Mouse (Mus musculus): Measurements from ENCODE around the gene Il1r1. TPM values are rescaled to one million over a fixed set of nuclear protein-coding genes. Genes with fewer than 3 reads are reported as not detected.

Gene Il1r1
- polyA plus RNA-seq, 1 experiment = 4.0 TPM

DNA sequence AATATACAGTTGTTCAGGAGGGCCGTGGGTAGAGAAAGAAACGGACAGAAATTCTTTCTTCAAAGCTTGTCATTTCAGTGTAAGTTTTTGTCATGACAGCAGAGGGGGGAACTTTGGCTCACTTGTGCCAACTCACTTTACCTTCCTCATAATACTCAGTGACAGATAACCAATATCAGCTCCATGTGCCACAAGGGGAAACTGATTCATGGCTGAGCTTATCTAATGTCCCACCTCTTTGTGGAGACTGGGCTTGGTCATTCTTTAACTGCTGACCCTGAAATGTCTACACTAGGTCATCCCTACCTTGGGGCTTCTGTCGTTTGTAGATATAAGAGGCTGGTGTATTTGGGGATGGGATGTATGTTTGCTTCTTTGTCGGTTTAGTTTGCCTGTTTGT lies 53.1 kb downstream of the Il1r1 start:
- no peak overlapping the region for H3K4me3 ChIP-seq (replicated peaks; ENCODE audit: control insufficient read depth, low read depth, low read length)
- 78% methylated on average over 4 of the region's 4 CpGs for WGBS
- H3K4me1 ChIP-seq (ENCODE audit: control insufficient read depth, insufficient read depth, low read length) = no peaks in the 10 kb centered on the region
- no peak overlapping the region for H3K27ac ChIP-seq (ENCODE audit: control insufficient read depth, insufficient read depth, low read depth, low read length, poor library complexity)
- TF ChIP-seq POLR2A (IDR thresholded peaks at IDR 0.05; ENCODE audit: borderline replicate concordance, control insufficient read depth, low read depth, low read length) (no peak), CTCF (IDR thresholded peaks at IDR 0.05; ENCODE audit: control insufficient read depth, insufficient read depth, low read length) (no peak)

DNA sequence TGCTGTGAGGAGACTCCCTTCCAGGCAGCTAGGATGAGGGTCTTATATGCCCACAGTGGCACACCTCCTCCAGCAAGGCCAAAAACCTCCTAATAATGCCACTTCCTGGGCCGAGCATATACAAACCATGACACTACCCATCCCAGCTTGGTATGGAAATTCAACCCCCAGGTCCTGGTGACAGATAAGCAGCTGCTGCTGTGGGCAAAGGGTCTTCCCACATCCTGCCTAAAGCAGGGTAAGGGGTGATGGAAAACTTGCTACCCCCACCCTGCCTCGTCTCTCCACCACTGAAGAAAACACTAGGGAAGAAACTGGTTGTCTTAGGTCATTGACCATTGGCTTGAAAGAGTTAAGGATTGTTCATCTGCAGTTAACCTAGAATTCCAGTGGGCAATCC lies 53.8 kb downstream of the Il1r1 start:
- Histone ChIP-seq H3K4me3 (replicated peaks; ENCODE audit: control insufficient read depth, low read depth, low read length) (no peak overlapping the region), H3K4me1 (ENCODE audit: control insufficient read depth, insufficient read depth, low read length) (no peaks in the 10 kb centered on the region), H3K27ac (ENCODE audit: control insufficient read depth, insufficient read depth, low read depth, low read length, poor library complexity) (no peak overlapping the region)
- 66% methylated on average over 2 of the region's 2 CpGs for WGBS
- TF ChIP-seq CTCF (IDR thresholded peaks at IDR 0.05; ENCODE audit: control insufficient read depth, insufficient read depth, low read length) (no peak), POLR2A (IDR thresholded peaks at IDR 0.05; ENCODE audit: borderline replicate concordance, control insufficient read depth, low read depth, low read length) (no peak)

DNA sequence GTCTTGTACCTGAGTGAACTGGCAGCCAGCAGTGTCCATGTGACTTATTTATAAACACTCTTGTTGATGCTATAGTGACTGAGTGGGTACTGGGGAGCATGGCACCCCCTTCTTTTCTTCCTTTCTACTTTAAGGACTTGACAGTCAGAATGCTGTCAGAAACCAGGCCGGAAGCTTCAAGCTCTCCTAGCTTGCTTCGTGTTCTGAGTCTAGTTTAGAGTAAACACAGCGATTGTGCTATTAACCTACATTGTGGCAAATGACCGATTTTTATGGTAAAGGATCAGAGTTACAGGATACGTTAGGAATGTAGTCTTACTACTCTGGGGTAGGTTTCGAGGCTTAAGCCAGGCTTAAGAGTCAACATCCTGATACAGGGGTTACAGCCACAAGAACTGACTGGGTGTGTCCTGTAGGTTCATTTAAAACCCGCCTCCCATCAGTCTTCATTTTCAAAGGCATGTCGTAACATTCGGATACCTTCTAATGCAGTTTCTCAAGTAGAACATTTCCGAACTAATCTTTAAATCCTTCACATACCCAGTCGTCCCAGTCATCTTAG lies 54.4 kb downstream of the Il1r1 start:
- no peaks in the 10 kb centered on the region for H3K4me1 ChIP-seq (ENCODE audit: control insufficient read depth, insufficient read depth, low read length)
- no peak overlapping the region for H3K27ac ChIP-seq (ENCODE audit: control insufficient read depth, insufficient read depth, low read depth, low read length, poor library complexity)
- no peak for TF ChIP-seq CTCF (IDR thresholded peaks at IDR 0.05; ENCODE audit: control insufficient read depth, insufficient read depth, low read length)
- TF ChIP-seq POLR2A (IDR thresholded peaks at IDR 0.05; ENCODE audit: borderline replicate concordance, control insufficient read depth, low read depth, low read length) = no peak
- WGBS = 83% methylated on average over 11 of the region's 11 CpGs
- H3K4me3 ChIP-seq (replicated peaks; ENCODE audit: control insufficient read depth, low read depth, low read length) = no peak overlapping the region

DNA sequence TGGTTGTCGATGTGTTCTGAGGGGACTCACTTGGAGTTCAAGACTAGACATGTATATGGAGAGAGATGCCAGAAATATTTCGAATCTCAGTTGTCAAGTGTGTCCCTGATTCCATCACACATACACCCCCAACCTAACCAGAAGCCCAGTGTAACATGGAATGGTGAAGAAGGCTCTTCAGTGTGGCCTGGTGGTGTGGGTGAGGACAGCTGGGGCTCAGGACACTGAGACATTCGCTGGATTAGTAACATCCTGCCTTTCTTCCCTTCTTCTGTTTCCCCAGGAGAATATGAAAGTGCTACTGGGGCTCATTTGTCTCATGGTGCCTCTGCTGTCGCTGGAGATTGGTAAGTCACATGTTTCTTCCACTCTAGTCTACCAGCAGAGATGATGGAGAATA lies 57.1 kb downstream of the Il1r1 start:
- no peak for TF ChIP-seq POLR2A (IDR thresholded peaks at IDR 0.05; ENCODE audit: borderline replicate concordance, control insufficient read depth, low read depth, low read length)
- TF ChIP-seq CTCF (IDR thresholded peaks at IDR 0.05; ENCODE audit: control insufficient read depth, insufficient read depth, low read length) = no peak
- WGBS = 72% methylated on average over 4 of the region's 4 CpGs
- no peak overlapping the region for H3K4me3 ChIP-seq (replicated peaks; ENCODE audit: control insufficient read depth, low read depth, low read length)
- no peak overlapping the region for H3K27ac ChIP-seq (ENCODE audit: control insufficient read depth, insufficient read depth, low read depth, low read length, poor library complexity)
- H3K4me1 ChIP-seq (ENCODE audit: control insufficient read depth, insufficient read depth, low read length) = no peaks in the 10 kb centered on the region

DNA sequence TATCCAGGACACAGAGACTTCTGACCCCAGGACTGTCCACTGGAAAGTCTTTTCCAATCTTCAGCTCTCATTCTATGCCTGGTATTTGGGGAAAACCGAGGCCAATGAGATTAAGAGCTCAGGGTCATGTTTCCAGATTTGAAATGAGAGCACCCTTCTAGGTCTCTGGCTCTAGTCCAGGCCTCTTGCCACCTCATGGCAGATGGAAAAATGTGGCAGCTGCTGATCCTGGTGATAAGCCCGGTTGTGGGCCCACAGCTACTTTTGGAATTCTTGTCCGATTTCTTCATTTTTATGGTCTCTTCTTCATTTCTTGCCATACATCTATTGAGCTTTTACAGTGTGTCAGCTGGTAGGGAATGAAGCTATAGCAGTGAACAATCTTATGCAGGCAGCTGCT lies 57.5 kb downstream of the Il1r1 start:
- WGBS = 80% methylated on average over 3 of the region's 3 CpGs
- no peaks in the 10 kb centered on the region for H3K4me1 ChIP-seq (ENCODE audit: control insufficient read depth, insufficient read depth, low read length)
- H3K27ac ChIP-seq (ENCODE audit: control insufficient read depth, insufficient read depth, low read depth, low read length, poor library complexity) = no peak overlapping the region
- H3K4me3 ChIP-seq (replicated peaks; ENCODE audit: control insufficient read depth, low read depth, low read length) = no peak overlapping the region
- TF ChIP-seq CTCF (IDR thresholded peaks at IDR 0.05; ENCODE audit: control insufficient read depth, insufficient read depth, low read length) = no peak
- no peak for TF ChIP-seq POLR2A (IDR thresholded peaks at IDR 0.05; ENCODE audit: borderline replicate concordance, control insufficient read depth, low read depth, low read length)

DNA sequence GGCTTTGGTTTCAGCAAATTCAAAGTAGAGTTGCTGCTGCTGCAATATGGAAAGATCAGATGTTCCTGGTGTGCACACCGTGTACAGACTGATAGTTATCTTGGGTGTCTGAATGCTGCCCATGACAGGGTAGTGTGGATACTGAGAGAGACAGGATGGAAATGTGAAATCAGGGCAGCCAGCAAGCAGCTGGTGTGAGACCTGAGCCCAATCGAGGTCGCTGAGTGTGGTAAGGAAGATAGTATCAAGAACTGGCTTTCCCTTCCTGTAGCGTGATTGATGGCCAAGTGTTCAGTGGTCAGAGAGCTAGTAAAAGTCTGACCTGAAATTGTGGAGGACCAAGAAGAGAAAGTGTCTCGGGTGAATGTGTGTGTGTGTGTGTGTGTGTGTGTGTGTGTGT lies 59.1 kb downstream of the Il1r1 start:
- TF ChIP-seq POLR2A (IDR thresholded peaks at IDR 0.05; ENCODE audit: borderline replicate concordance, control insufficient read depth, low read depth, low read length) (no peak), CTCF (IDR thresholded peaks at IDR 0.05; ENCODE audit: control insufficient read depth, insufficient read depth, low read length) (no peak)
- Histone ChIP-seq H3K27ac (ENCODE audit: control insufficient read depth, insufficient read depth, low read depth, low read length, poor library complexity) (no peak overlapping the region), H3K4me1 (ENCODE audit: control insufficient read depth, insufficient read depth, low read length) (no peaks in the 10 kb centered on the region), H3K4me3 (replicated peaks; ENCODE audit: control insufficient read depth, low read depth, low read length) (no peak overlapping the region)
- 9% methylated on average over 5 of the region's 5 CpGs for WGBS

DNA sequence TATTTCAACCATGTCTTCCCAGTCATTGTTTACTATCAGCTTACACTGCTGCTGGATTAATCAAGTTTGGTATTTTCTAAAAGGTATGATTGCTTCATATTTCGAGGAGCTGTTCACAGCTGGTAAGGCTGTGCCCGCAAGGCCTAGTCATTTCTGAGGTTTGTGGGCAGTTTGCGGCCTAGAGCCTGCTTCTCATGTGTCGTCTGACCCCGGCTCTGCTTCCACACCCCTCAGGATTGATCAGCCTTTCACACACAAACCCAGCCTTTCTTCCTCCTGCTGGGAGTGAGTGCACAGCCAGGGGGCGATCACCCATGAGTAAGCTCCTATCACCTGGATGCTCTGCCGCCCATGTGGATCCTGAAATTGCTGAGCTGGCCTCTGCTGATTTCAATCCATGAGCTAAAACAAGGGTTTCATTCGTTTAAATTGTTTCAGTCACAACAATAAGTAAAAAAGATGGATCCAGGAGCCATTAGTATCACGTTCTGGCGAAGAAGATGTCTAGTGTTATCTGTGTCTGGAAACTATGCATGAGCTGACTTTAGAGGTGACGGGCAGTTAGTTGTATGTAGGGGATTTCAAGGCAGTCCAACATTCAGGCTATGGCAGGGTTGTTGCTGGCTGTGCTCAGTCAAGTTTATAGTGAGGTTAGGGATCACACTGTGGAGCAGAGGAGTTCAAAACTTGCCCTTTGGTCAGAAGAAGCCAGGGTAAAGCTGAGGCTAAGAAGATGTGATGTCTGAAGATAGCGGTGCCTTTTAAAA lies 65.8 kb downstream of the Il1r1 start:
- H3K4me1 ChIP-seq (ENCODE audit: control insufficient read depth, insufficient read depth, low read length) = no peaks in the 10 kb centered on the region; the same call in 1 of the 2 replicates
- H3K27ac ChIP-seq (ENCODE audit: control insufficient read depth, insufficient read depth, low read depth, low read length, poor library complexity) = no peak overlapping the region
- no peak overlapping the region for H3K4me3 ChIP-seq (replicated peaks; ENCODE audit: control insufficient read depth, low read depth, low read length)
- WGBS = 61% methylated on average over 12 of the region's 12 CpGs
- TF ChIP-seq POLR2A (IDR thresholded peaks at IDR 0.05; ENCODE audit: borderline replicate concordance, control insufficient read depth, low read depth, low read length) = no peak
- peak; percentile 30; the same call in 1 of the 2 replicates for TF ChIP-seq CTCF (IDR thresholded peaks at IDR 0.05; ENCODE audit: control insufficient read depth, insufficient read depth, low read length)

DNA sequence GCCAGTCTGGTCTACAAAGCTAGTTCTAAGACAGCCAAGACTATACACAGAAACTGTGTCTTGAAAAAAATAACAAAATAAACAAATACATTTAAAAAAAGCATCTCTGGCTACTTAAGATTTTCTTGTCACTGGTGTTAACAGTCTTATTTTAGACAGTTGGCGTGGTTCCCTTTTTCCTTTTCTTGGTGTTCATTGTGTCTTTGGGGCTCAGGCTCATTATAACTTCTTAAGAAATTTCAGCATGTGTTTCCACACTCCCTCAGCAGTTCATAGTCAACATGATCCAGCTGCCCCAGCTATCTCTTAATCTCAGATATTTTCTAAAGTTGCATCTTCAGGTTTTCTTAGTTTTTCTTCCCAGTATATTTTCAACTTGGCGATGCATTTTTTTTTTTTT lies 67.4 kb downstream of the Il1r1 start:
- 66% methylated on average over 2 of the region's 2 CpGs for WGBS
- TF ChIP-seq POLR2A (IDR thresholded peaks at IDR 0.05; ENCODE audit: borderline replicate concordance, control insufficient read depth, low read depth, low read length) (no peak), CTCF (IDR thresholded peaks at IDR 0.05; ENCODE audit: control insufficient read depth, insufficient read depth, low read length) (no peak)
- Histone ChIP-seq H3K4me1 (ENCODE audit: control insufficient read depth, insufficient read depth, low read length) (no peaks in the 10 kb centered on the region; the same call in 1 of the 2 replicates), H3K4me3 (replicated peaks; ENCODE audit: control insufficient read depth, low read depth, low read length) (no peak overlapping the region), H3K27ac (ENCODE audit: control insufficient read depth, insufficient read depth, low read depth, low read length, poor library complexity) (no peak overlapping the region)
